Comparison of ENCODE assay signal across 17 mouse cellular contexts in genomic region chr14:54109129-54109528, GRCm38 (mm10).
A peak's percentile ranks its signal among the peaks of the same experiment; 100 is the strongest.
DNase-seq lines count a peak whose midpoint lies in the region; ATAC-seq and TF ChIP-seq lines count a peak whose summit lies in the region.
"Had no signal": no experiment of that assay in that cellular context is flagged by ENCODE, and none has a peak within 500 bp of the region (broad histone marks: within the 10 kb centered on the region; RNA-seq: fewer than 3 reads in every experiment).

No protein-coding gene starts in this region.

- DNase-seq in heart, postnatal 4 days = no peak
- DNase-seq in midbrain, embryonic 14.5 days = no peak
- DNase-seq in midbrain, embryonic 11.5 days (ENCODE audit: low spot score, missing footprints) = no peak
- DNase-seq in frontal cortex, adult 2 months (ENCODE audit: extremely low spot score in 1 of 2, low spot score in 1 of 2) = no peak
- DNase-seq: B cell, adult 2 months; embryo, embryonic 11 days; right cerebral cortex, postnatal 14 days; thymus, postnatal 36 days had no signal

- no peak overlapping the region for H3K4me3 ChIP-seq in heart, embryonic 13.5 days
- no peak overlapping the region for H3K4me3 ChIP-seq in intestine, embryonic 15.5 days (replicated peaks)
- H3K4me3 ChIP-seq in intestine, embryonic 16.5 days (ENCODE audit: low read length) = no peak overlapping the region
- H3K4me3 ChIP-seq in midbrain, embryonic 14.5 days (replicated peaks; ENCODE audit: low read depth, low read length) = no peak overlapping the region
- H3K4me3 ChIP-seq in midbrain, embryonic 11.5 days (ENCODE audit: low read depth, low read length) = no peak overlapping the region
- H3K4me3 ChIP-seq in olfactory bulb, adult 2 months (ENCODE audit: insufficient read depth, low read depth, low read length) = no peak overlapping the region
- H3K4me3 ChIP-seq: heart, adult 2 months; hindbrain, embryonic 13.5 days; limb, embryonic 10.5 days; neural tube, embryonic 12.5 days had no signal

- H3K27me3 ChIP-seq in heart, embryonic 13.5 days (replicated peaks) = no peaks in the 10 kb centered on the region
- H3K27me3 ChIP-seq in intestine, embryonic 15.5 days (replicated peaks) = no peaks in the 10 kb centered on the region
- H3K27me3 ChIP-seq in intestine, embryonic 16.5 days (replicated peaks; ENCODE audit: control insufficient read depth, insufficient read depth, low read length) = no peaks in the 10 kb centered on the region
- H3K27me3 ChIP-seq in midbrain, embryonic 14.5 days (ENCODE audit: control insufficient read depth, insufficient read depth, low read length) = no peaks in the 10 kb centered on the region
- no peaks in the 10 kb centered on the region for H3K27me3 ChIP-seq in midbrain, embryonic 11.5 days (ENCODE audit: control insufficient read depth, insufficient read depth, low read length)
- H3K27me3 ChIP-seq: hindbrain, embryonic 13.5 days; neural tube, embryonic 12.5 days had no signal

- TF ChIP-seq CTCF in olfactory bulb, adult 2 months (IDR thresholded peaks at IDR 0.05; ENCODE audit: insufficient read depth, low read depth, low read length) = no peak

- WGBS in heart, embryonic 13.5 days = 81% methylated on average over 1 of the region's 1 CpGs
- WGBS in intestine, embryonic 15.5 days = 81% methylated on average over 1 of the region's 1 CpGs
- 89% methylated on average over 1 of the region's 1 CpGs for WGBS in intestine, embryonic 16.5 days
- 85% methylated on average over 1 of the region's 1 CpGs for WGBS in midbrain, embryonic 14.5 days
- WGBS in midbrain, embryonic 11.5 days = 91% methylated on average over 1 of the region's 1 CpGs
- 71% methylated on average over 1 of the region's 1 CpGs for WGBS in olfactory bulb, adult 2 months

- peaks cover 39% of the 10 kb centered on the region for H3K4me1 ChIP-seq in heart, embryonic 13.5 days
- peaks cover 11% of the 10 kb centered on the region for H3K4me1 ChIP-seq in intestine, embryonic 15.5 days (replicated peaks)
- peaks cover 19% of the 10 kb centered on the region for H3K4me1 ChIP-seq in intestine, embryonic 16.5 days (ENCODE audit: control insufficient read depth, insufficient read depth, low read length)
- peaks cover 17% of the 10 kb centered on the region; the same call in 1 of the 2 replicates for H3K4me1 ChIP-seq in midbrain, embryonic 14.5 days (ENCODE audit: control insufficient read depth, insufficient read depth, low read length)
- H3K4me1 ChIP-seq in midbrain, embryonic 11.5 days (ENCODE audit: control insufficient read depth, insufficient read depth, low read length) = peaks cover 4% of the 10 kb centered on the region; the same call in 1 of the 2 replicates
- H3K4me1 ChIP-seq in olfactory bulb, adult 2 months (ENCODE audit: control insufficient read depth, insufficient read depth, low read length) = peaks cover 3% of the 10 kb centered on the region
- H3K4me1 ChIP-seq: limb, embryonic 10.5 days had no signal

- peak overlapping the region; percentile 46 for H3K4me2 ChIP-seq in heart, embryonic 13.5 days
- H3K4me2 ChIP-seq in intestine, embryonic 15.5 days (replicated peaks) = 0 out of 2 replicates have a peak overlapping the region, but pooled peaks have one; percentile 18
- H3K4me2 ChIP-seq in intestine, embryonic 16.5 days (ENCODE audit: low read depth, low read length) = no peak overlapping the region
- H3K4me2 ChIP-seq in midbrain, embryonic 14.5 days (ENCODE audit: low read length) = no peak overlapping the region
- no peak overlapping the region for H3K4me2 ChIP-seq in midbrain, embryonic 11.5 days
- H3K4me2 ChIP-seq: hindbrain, embryonic 13.5 days; neural tube, embryonic 12.5 days had no signal

- H3K9ac ChIP-seq in heart, embryonic 13.5 days = no peak overlapping the region
- no peak overlapping the region for H3K9ac ChIP-seq in intestine, embryonic 15.5 days
- H3K9ac ChIP-seq in intestine, embryonic 16.5 days (ENCODE audit: low read depth, low read length) = no peak overlapping the region
- no peak overlapping the region for H3K9ac ChIP-seq in midbrain, embryonic 14.5 days (replicated peaks; ENCODE audit: low read length)
- H3K9ac ChIP-seq in midbrain, embryonic 11.5 days (ENCODE audit: low read length) = no peak overlapping the region
- H3K9ac ChIP-seq: hindbrain, embryonic 13.5 days; liver, postnatal 0 days; neural tube, embryonic 12.5 days had no signal

- no peak overlapping the region for H3K27ac ChIP-seq in heart, embryonic 13.5 days (replicated peaks)
- no peak overlapping the region for H3K27ac ChIP-seq in intestine, embryonic 15.5 days
- H3K27ac ChIP-seq in intestine, embryonic 16.5 days (ENCODE audit: low read length) = no peak overlapping the region
- peak overlapping the region; percentile 32; the same call in 1 of the 2 replicates for H3K27ac ChIP-seq in midbrain, embryonic 14.5 days (replicated peaks; ENCODE audit: low read depth, low read length)
- no peak overlapping the region for H3K27ac ChIP-seq in midbrain, embryonic 11.5 days (ENCODE audit: low read depth, low read length)
- 0 out of 2 replicates have a peak overlapping the region, but pooled peaks have one; percentile 51 for H3K27ac ChIP-seq in olfactory bulb, adult 2 months (ENCODE audit: insufficient read depth, low read depth, low read length)
- H3K27ac ChIP-seq: heart, adult 2 months; hindbrain, embryonic 13.5 days; limb, embryonic 10.5 days; neural tube, embryonic 12.5 days had no signal

- TF ChIP-seq POLR2A in olfactory bulb, adult 2 months (IDR thresholded peaks at IDR 0.05; ENCODE audit: insufficient read depth, low read depth, low read length) = no peak

- H3K36me3 ChIP-seq in heart, embryonic 13.5 days = no peaks in the 10 kb centered on the region
- no peaks in the 10 kb centered on the region for H3K36me3 ChIP-seq in intestine, embryonic 15.5 days
- no peaks in the 10 kb centered on the region for H3K36me3 ChIP-seq in intestine, embryonic 16.5 days (ENCODE audit: control insufficient read depth, insufficient read depth, low read length)
- H3K36me3 ChIP-seq in midbrain, embryonic 14.5 days (ENCODE audit: control insufficient read depth, insufficient read depth, low read length) = no peaks in the 10 kb centered on the region
- H3K36me3 ChIP-seq in midbrain, embryonic 11.5 days (ENCODE audit: control insufficient read depth, insufficient read depth, low read length) = no peaks in the 10 kb centered on the region
- H3K36me3 ChIP-seq: hindbrain, embryonic 13.5 days; limb, embryonic 10.5 days; neural tube, embryonic 12.5 days had no signal

- no peaks in the 10 kb centered on the region for H3K9me3 ChIP-seq in heart, embryonic 13.5 days
- no peaks in the 10 kb centered on the region for H3K9me3 ChIP-seq in intestine, embryonic 15.5 days
- no peaks in the 10 kb centered on the region for H3K9me3 ChIP-seq in intestine, embryonic 16.5 days (ENCODE audit: control insufficient read depth, low read length)
- no peaks in the 10 kb centered on the region for H3K9me3 ChIP-seq in midbrain, embryonic 14.5 days (ENCODE audit: control insufficient read depth, low read length)
- H3K9me3 ChIP-seq in midbrain, embryonic 11.5 days (ENCODE audit: control insufficient read depth, low read length) = no peaks in the 10 kb centered on the region
- H3K9me3 ChIP-seq: hindbrain, embryonic 13.5 days; limb, embryonic 10.5 days; neural tube, embryonic 12.5 days had no signal

- ATAC-seq in heart, embryonic 13.5 days (ENCODE audit: extremely low read depth, insufficient number of reproducible peaks, low FRiP score, low TSS enrichment) = no peak
- no peak for ATAC-seq in intestine, embryonic 15.5 days
- no peak for ATAC-seq in intestine, embryonic 16.5 days
- ATAC-seq in midbrain, embryonic 14.5 days (ENCODE audit: low FRiP score, low TSS enrichment) = no peak
- no peak for ATAC-seq in midbrain, embryonic 11.5 days (ENCODE audit: low FRiP score)
- ATAC-seq: liver, postnatal 0 days had no signal

Comparison
In these comparisons a context has a peak if more than half of its experiments do, and no peak if none do; other contexts are left out.
1. H3K27ac ChIP-seq: peak in midbrain, embryonic 14.5 days (single experiment) and olfactory bulb, adult 2 months (single experiment); none in heart, embryonic 13.5 days (single experiment), intestine, embryonic 15.5 days (single experiment), intestine, embryonic 16.5 days (single experiment) and midbrain, embryonic 11.5 days (single experiment).
2. H3K4me2 ChIP-seq: peak in heart, embryonic 13.5 days (single experiment) and intestine, embryonic 15.5 days (single experiment); none in intestine, embryonic 16.5 days (single experiment), midbrain, embryonic 14.5 days (single experiment) and midbrain, embryonic 11.5 days (single experiment).